Comparison of ENCODE assay signal across 1 mouse cellular context in the genomic region with DNA sequence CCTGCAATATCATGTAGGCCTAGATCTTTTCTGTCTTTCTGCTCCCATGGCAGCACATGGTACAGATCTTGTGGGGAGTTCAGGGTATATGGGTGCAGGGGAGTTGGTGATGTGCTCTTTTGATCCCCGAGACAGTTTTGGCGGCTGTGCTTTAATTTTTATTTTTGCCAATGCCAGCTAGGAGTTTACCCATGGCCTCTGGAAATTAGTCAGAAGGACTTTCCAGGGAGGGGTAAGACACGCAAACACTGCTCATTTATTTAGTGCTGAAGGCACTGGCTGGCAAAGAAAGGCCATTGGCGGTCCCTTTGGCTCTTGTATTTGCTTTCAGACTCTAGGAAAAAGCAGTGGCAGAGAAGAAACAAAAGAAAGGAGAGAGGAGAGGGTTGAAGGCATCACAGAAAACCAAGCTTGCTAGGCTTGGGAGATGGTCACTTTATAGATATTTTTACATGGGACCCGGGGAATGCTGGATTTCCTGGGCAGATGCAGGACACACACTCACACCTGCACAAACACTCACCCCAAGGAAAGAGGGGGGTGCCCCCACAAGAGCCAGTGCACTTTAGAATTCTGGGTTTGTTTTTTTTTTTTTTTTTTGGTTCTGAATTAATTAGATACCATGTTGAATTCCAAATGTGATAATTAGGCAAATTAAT.
TF ChIP-seq lines count a peak whose summit lies in the region.

No protein-coding gene starts in this region.

TF ChIP-seq in CH12.LX, 34 proteins besides CTCF, POLR2A, EP300 and RAD21 (continued from another document):
- TF ChIP-seq GABPA (IDR thresholded peaks at IDR 0.05; ENCODE audit: insufficient replicate concordance, low read depth, low read length) (no peak), NRF1 (IDR thresholded peaks at IDR 0.05; ENCODE audit: low read depth, low read length) (no peak), MEF2A (IDR thresholded peaks at IDR 0.05; ENCODE audit: borderline replicate concordance, low read depth, low read length) (peak; percentile 77), RCOR1 (conservative IDR thresholded peaks at IDR 0.05; ENCODE audit: low read depth, low read length) (no peak), IRF4 (IDR thresholded peaks at IDR 0.05; ENCODE audit: low read depth, low read length) (peak; percentile 89), MAX (IDR thresholded peaks at IDR 0.05; ENCODE audit: low read length) (no peak), ZKSCAN1 (IDR thresholded peaks at IDR 0.05; ENCODE audit: borderline replicate concordance, low read depth, low read length) (no peak), ETS1 (conservative IDR thresholded peaks at IDR 0.05; ENCODE audit: low read depth, low read length) (peak; percentile 58; the same call in 1 of the 2 replicates)
